34 mouse cellular contexts compared by ENCODE assay signal in genomic region chr11:50057713-50058112, GRCm38 (mm10).
"Had no signal": no experiment of that assay in that cellular context is flagged by ENCODE, and none has a peak within 500 bp of the region (broad histone marks: within the 10 kb centered on the region; RNA-seq: fewer than 3 reads in every experiment).

No protein-coding gene starts in this region.

- H3K9ac ChIP-seq: heart, embryonic 12.5 days; heart, embryonic 13.5 days; heart, embryonic 15.5 days; hindbrain, embryonic 12.5 days; hindbrain, embryonic 13.5 days; hindbrain, embryonic 14.5 days; hindbrain, embryonic 15.5 days; intestine, embryonic 15.5 days; kidney, embryonic 15.5 days had no signal

- H3K9me3 ChIP-seq: heart, embryonic 12.5 days; heart, embryonic 13.5 days; heart, embryonic 15.5 days; hindbrain, embryonic 10.5 days; hindbrain, embryonic 12.5 days; hindbrain, embryonic 13.5 days; hindbrain, embryonic 15.5 days; intestine, embryonic 15.5 days; kidney, embryonic 15.5 days had no signal

- ATAC-seq: hindbrain, embryonic 16.5 days; hindbrain, postnatal 0 days; inflammation-experienced regulatory T-cells, adult 6 months; intestine, embryonic 15.5 days; intestine, embryonic 16.5 days; intestine, postnatal 0 days had no signal

- H3K27ac ChIP-seq: heart, embryonic 13.5 days; heart, embryonic 15.5 days; hindbrain, embryonic 10.5 days; hindbrain, embryonic 12.5 days; hindbrain, embryonic 13.5 days; hindbrain, embryonic 14.5 days; hindbrain, embryonic 15.5 days; hindbrain, postnatal 0 days; intestine, embryonic 15.5 days; kidney, embryonic 15.5 days; kidney, postnatal 0 days; layer of hippocampus, adult 2 months had no signal

- H3K36me3 ChIP-seq: intestine, embryonic 15.5 days had no signal

- H3K4me1 ChIP-seq: heart, embryonic 15.5 days; intestine, embryonic 15.5 days had no signal

- DNase-seq: heart, postnatal 10 days; heart, postnatal 14 days; heart, postnatal 36 days; heart, postnatal 4 days; kidney, adult 11 months; kidney, adult 18-20 months; kidney, adult 2 months; kidney, adult 8-10 months; kidney, adult 9 months; kidney, postnatal 10 days; kidney, postnatal 14 days; kidney, postnatal 25 days; kidney, postnatal 36 days; kidney, postnatal 4 days; layer of hippocampus, adult 9-11 months; layer of hippocampus, postnatal 36 days had no signal

- H3K27me3 ChIP-seq: heart, embryonic 12.5 days; heart, embryonic 13.5 days; heart, embryonic 15.5 days; hindbrain, embryonic 12.5 days; hindbrain, embryonic 13.5 days; hindbrain, embryonic 15.5 days; intestine, embryonic 15.5 days; kidney, embryonic 15.5 days had no signal

- H3K4me3 ChIP-seq: heart, embryonic 12.5 days; heart, embryonic 13.5 days; heart, embryonic 15.5 days; hindbrain, embryonic 10.5 days; hindbrain, embryonic 12.5 days; hindbrain, embryonic 13.5 days; hindbrain, embryonic 15.5 days; intestine, embryonic 15.5 days; kidney, embryonic 15.5 days; layer of hippocampus, adult 2 months; left cerebral cortex, adult 2 months had no signal
